Mouse (Mus musculus) forebrain, embryonic 15.5 days (tissue): ENCODE measurements around the gene D1Ertd622e. TPM values are rescaled to one million over a fixed set of nuclear protein-coding genes. Genes with fewer than 3 reads are reported as not detected.

Source experiments
- ATAC-seq: fragments of 200-750 bp; cut with Nextera tagmentation; replicated peaks from 2 replicates; pipeline ENCODE4 v1.8.0; 2017; ENCODE audit warnings: mild to moderate bottlenecking, moderate TSS enrichment, moderate library complexity
- H3K27ac ChIP-seq: fragments of 300-500 bp; sonication (generic); replicated peaks from 2 replicates; pipeline ENCODE4 v1.5.1; 2015; ENCODE audit warnings: mild to moderate bottlenecking, inconsistent platforms
- H3K27me3 ChIP-seq: fragments of 300-500 bp; sonication (generic); 2 replicates; pipeline ENCODE4 v1.6.1; 2015; ENCODE audit warnings: inconsistent platforms
- H3K36me3 ChIP-seq: fragments of 300-500 bp; sonication (generic); 2 replicates; pipeline ENCODE4 v1.6.1; 2015; ENCODE audit warnings: mild to moderate bottlenecking, inconsistent platforms
- H3K4me1 ChIP-seq: fragments of 300-500 bp; sonication (generic); 2 replicates; pipeline ENCODE4 v1.6.1; 2015; ENCODE audit warnings: inconsistent platforms
- H3K4me2 ChIP-seq: fragments of 300-500 bp; sonication (generic); replicated peaks from 2 replicates; pipeline ENCODE4 v1.6.1; 2015; ENCODE audit warnings: mild to moderate bottlenecking, inconsistent platforms
- H3K4me3 ChIP-seq: fragments of 300-500 bp; sonication (generic); 2 replicates; pipeline ENCODE4 v1.5.1; 2015; ENCODE audit warnings: mild to moderate bottlenecking, inconsistent platforms
- H3K9ac ChIP-seq: fragments of 300-500 bp; sonication (generic); replicated peaks from 2 replicates; pipeline ENCODE4 v1.6.1; 2015; ENCODE audit warnings: mild to moderate bottlenecking, inconsistent platforms
- H3K9me3 ChIP-seq: fragments of 300-500 bp; sonication (generic); 2 replicates; pipeline ENCODE4 v1.6.1; 2016; ENCODE audit warnings: inconsistent platforms
- WGBS: fragments of 180-500 bp; shearing (Covaris S2); methylation state at CpG from one replicate; pipeline ENCODE4 v1.1.7; 2015; ENCODE audit warnings: mixed read lengths; 5-methylcytosine and 5-hydroxymethylcytosine counted together
- polyA plus RNA-seq: library from polyadenylated mRNA; unstranded; fragments of >200 nt; fragmentation: Nextera tagmentation; extraction: Ambion mirVana; gene quantifications from 2 replicates; pipeline ENCODE4 v1.2.1, GENCODE M21; 2015

The D1Ertd622e gene
- polyA plus RNA-seq, 1 experiment from 2014 or later = 58.2 TPM

- Histone ChIP-seq H3K36me3 (no peaks in the 10 kb centered on the region), H3K27me3 (no peaks in the 10 kb centered on the region), H3K9me3 (no peaks in the 10 kb centered on the region), H3K9ac (no peak overlapping the region), H3K4me3 (no peak overlapping the region), H3K27ac (no peak overlapping the region), H3K4me2 (no peak overlapping the region), H3K4me1 (no peaks in the 10 kb centered on the region)
- 92% methylated on average over 3 of the region's 3 CpGs for WGBS
- ATAC-seq = no peak
Measured at GRCm38 (mm10) chr1:97576576-97576975, 85.3 kb downstream of the D1Ertd622e start.

GRCm38 (mm10) chr1:97570814-97571213 is 91.1 kb downstream of the D1Ertd622e start:
- Histone ChIP-seq H3K4me1 (peaks cover 5% of the 10 kb centered on the region), H3K9ac (no peak overlapping the region), H3K4me3 (no peak overlapping the region), H3K9me3 (no peaks in the 10 kb centered on the region), H3K27me3 (no peaks in the 10 kb centered on the region), H3K4me2 (peak overlapping the region; percentile 26), H3K27ac (no peak overlapping the region), H3K36me3 (no peaks in the 10 kb centered on the region)
- 30% methylated on average over 9 of the region's 9 CpGs for WGBS
- peak; percentile 61 for ATAC-seq

- Histone ChIP-seq H3K36me3 (no peaks in the 10 kb centered on the region), H3K9me3 (no peaks in the 10 kb centered on the region), H3K4me1 (peaks cover 5% of the 10 kb centered on the region), H3K4me3 (no peak overlapping the region), H3K27me3 (no peaks in the 10 kb centered on the region), H3K4me2 (no peak overlapping the region), H3K27ac (no peak overlapping the region), H3K9ac (no peak overlapping the region)
- ATAC-seq = peak; percentile 53; the same call in 1 of the 2 replicates
- WGBS = 95% methylated on average over 4 of the region's 4 CpGs
Measured at GRCm38 (mm10) chr1:97567956-97568355, 93.9 kb downstream of the D1Ertd622e start.

DNA sequence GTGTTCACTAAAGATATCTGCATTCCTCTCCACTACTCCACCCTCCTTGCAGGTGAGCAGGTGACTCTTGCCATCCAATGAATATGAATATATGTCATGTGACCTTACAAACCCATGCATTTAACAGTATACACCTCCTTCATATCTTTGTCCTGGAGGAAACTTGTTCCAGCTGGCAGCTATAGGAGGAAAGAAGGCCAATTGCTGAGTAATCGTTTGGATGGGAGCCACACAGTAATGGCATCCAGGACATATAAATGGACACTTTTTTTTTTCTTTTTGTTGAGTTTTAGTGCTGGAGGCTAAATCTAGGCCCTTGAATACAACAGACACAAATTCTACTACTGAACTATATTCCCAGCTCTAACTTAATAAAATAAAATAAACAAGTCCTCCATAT is 97.2 kb downstream of the D1Ertd622e start:
- no peak overlapping the region for H3K4me3 ChIP-seq
- no peak for ATAC-seq
- no peaks in the 10 kb centered on the region for H3K27me3 ChIP-seq
- H3K4me2 ChIP-seq = no peak overlapping the region
- no peak overlapping the region for H3K27ac ChIP-seq
- H3K9ac ChIP-seq = no peak overlapping the region
- no peaks in the 10 kb centered on the region for H3K4me1 ChIP-seq
- no peaks in the 10 kb centered on the region for H3K36me3 ChIP-seq
- 81% methylated on average over 1 of the region's 1 CpGs for WGBS
- no peaks in the 10 kb centered on the region for H3K9me3 ChIP-seq

DNA sequence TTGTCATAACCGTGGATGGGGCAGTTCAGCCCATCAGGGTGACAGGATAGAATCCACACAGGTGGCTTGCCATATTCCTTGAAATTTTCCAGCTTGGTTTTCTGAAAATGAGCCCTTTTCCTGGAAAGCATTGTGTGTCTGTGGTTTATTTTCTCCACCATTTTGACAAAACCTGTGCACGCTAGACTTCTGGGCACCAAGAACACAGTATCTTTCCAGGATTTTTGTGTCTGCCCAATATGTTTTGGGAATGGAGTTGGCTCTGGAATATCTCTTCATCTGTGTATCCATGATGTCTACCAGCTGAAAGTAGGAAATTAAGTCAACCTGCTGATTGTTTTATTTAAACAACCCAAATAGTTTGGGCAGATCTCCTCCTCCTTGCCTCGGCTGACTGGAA is 99.0 kb downstream of the D1Ertd622e start:
- WGBS = 85% methylated on average over 3 of the region's 3 CpGs
- Histone ChIP-seq H3K27me3 (no peaks in the 10 kb centered on the region), H3K9ac (no peak overlapping the region), H3K4me2 (no peak overlapping the region), H3K4me1 (no peaks in the 10 kb centered on the region), H3K36me3 (no peaks in the 10 kb centered on the region), H3K9me3 (no peaks in the 10 kb centered on the region), H3K4me3 (no peak overlapping the region), H3K27ac (no peak overlapping the region)
- no peak for ATAC-seq

Other genes with a start within 250 kb of the D1Ertd622e start
- gene Gin1, start 108.1 kb upstream of the D1Ertd622e start, polyA plus RNA-seq = 20.1 and 20.7 TPM in 2 replicates
- gene Ppip5k2, start 108.3 kb upstream of the D1Ertd622e start, polyA plus RNA-seq = 47.4 and 48.5 TPM in 2 replicates